Mouse (Mus musculus): ENCODE data around the gene Olfr1412. TPM values are rescaled to one million over a fixed set of nuclear protein-coding genes. Genes with fewer than 3 reads are reported as not detected.

Olfr1412 gene
- polyA plus RNA-seq (2012; rRNA removed) = not detected in 2 replicates

GRCm38 (mm10) chr1:92585479-92585878 is at the start of gene Olfr1412:
Olfr1412 (plus strand) TSS chr1:92585779.
- TF ChIP-seq POLR2A (IDR thresholded peaks at IDR 0.05; ENCODE audit: control insufficient read depth, low read depth, low read length) (no peak), CTCF (IDR thresholded peaks at IDR 0.05; ENCODE audit: control insufficient read depth, insufficient read depth, insufficient replicate concordance, low read depth, low read length) (no peak)
- Histone ChIP-seq H3K36me3 (ENCODE audit: control insufficient read depth, insufficient read depth, low read length) (no peaks in the 10 kb centered on the region), H3K27ac (ENCODE audit: control insufficient read depth, insufficient read depth, low read depth, low read length) (no peak within 1 kb of the TSS), H3K27me3 (ENCODE audit: control insufficient read depth, insufficient read depth, low read length) (no peaks in the 10 kb centered on the region), H3K4me3 (ENCODE audit: control insufficient read depth, low read depth, low read length) (no peak within 1 kb of the TSS), H3K4me1 (ENCODE audit: control insufficient read depth, insufficient read depth, low read length) (no peaks in the 10 kb centered on the region)

DNA sequence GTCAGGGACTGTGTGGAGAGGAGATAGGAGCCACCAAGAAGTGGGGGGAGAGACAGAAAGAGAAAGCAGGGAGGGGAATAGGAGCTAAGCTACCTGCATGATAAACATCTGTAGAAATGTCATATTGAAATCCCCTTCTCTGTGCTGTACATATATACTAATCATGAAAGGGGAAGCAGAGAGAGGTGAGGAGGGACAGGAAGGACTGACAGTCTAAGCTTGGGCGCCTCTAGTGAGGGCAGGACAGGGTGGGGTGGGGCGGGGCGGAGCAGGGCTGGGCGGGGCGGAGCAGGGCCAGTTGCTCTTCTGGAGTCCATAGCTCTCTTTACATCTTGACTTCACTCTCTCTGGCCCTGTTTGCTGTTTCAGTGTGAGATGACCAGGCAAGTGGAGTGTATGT is 48.6 kb upstream of the Olfr1412 start:
- TF ChIP-seq CTCF (IDR thresholded peaks at IDR 0.05; ENCODE audit: control insufficient read depth, insufficient read depth, insufficient replicate concordance, low read depth, low read length) (no peak), POLR2A (IDR thresholded peaks at IDR 0.05; ENCODE audit: control insufficient read depth, low read depth, low read length) (no peak)
- Histone ChIP-seq H3K4me3 (ENCODE audit: control insufficient read depth, low read depth, low read length) (no peak overlapping the region), H3K36me3 (ENCODE audit: control insufficient read depth, insufficient read depth, low read length) (no peaks in the 10 kb centered on the region), H3K4me1 (ENCODE audit: control insufficient read depth, insufficient read depth, low read length) (no peaks in the 10 kb centered on the region), H3K27ac (ENCODE audit: control insufficient read depth, insufficient read depth, low read depth, low read length) (no peak overlapping the region), H3K27me3 (ENCODE audit: control insufficient read depth, insufficient read depth, low read length) (no peaks in the 10 kb centered on the region)

GRCm38 (mm10) chr1:92539071-92539470 is 46.5 kb upstream of the Olfr1412 start:
- Histone ChIP-seq H3K36me3 (ENCODE audit: control insufficient read depth, insufficient read depth, low read length) (no peaks in the 10 kb centered on the region), H3K27ac (ENCODE audit: control insufficient read depth, insufficient read depth, low read depth, low read length) (no peak overlapping the region), H3K4me3 (ENCODE audit: control insufficient read depth, low read depth, low read length) (no peak overlapping the region), H3K27me3 (ENCODE audit: control insufficient read depth, insufficient read depth, low read length) (no peaks in the 10 kb centered on the region), H3K4me1 (ENCODE audit: control insufficient read depth, insufficient read depth, low read length) (no peaks in the 10 kb centered on the region)
- TF ChIP-seq CTCF (IDR thresholded peaks at IDR 0.05; ENCODE audit: control insufficient read depth, insufficient read depth, insufficient replicate concordance, low read depth, low read length) (no peak), POLR2A (IDR thresholded peaks at IDR 0.05; ENCODE audit: control insufficient read depth, low read depth, low read length) (no peak)

- TF ChIP-seq POLR2A (IDR thresholded peaks at IDR 0.05; ENCODE audit: control insufficient read depth, low read depth, low read length) = no peak
- TF ChIP-seq CTCF (IDR thresholded peaks at IDR 0.05; ENCODE audit: control insufficient read depth, insufficient read depth, insufficient replicate concordance, low read depth, low read length) = no peak
- Histone ChIP-seq H3K4me3 (ENCODE audit: control insufficient read depth, low read depth, low read length) (no peak overlapping the region), H3K36me3 (ENCODE audit: control insufficient read depth, insufficient read depth, low read length) (no peaks in the 10 kb centered on the region), H3K27me3 (ENCODE audit: control insufficient read depth, insufficient read depth, low read length) (no peaks in the 10 kb centered on the region), H3K27ac (ENCODE audit: control insufficient read depth, insufficient read depth, low read depth, low read length) (no peak overlapping the region), H3K4me1 (ENCODE audit: control insufficient read depth, insufficient read depth, low read length) (no peaks in the 10 kb centered on the region)
Measured at GRCm38 (mm10) chr1:92545929-92546328, 39.6 kb upstream of the Olfr1412 start.

GRCm38 (mm10) chr1:92571022-92571421 is 14.6 kb upstream of the Olfr1412 start, which contains the start of gene Olfr1413:
Olfr1413 (plus strand) TSS chr1:92571322.
- H3K27me3 ChIP-seq (ENCODE audit: control insufficient read depth, insufficient read depth, low read length) = no peaks in the 10 kb centered on the region
- H3K36me3 ChIP-seq (ENCODE audit: control insufficient read depth, insufficient read depth, low read length) = no peaks in the 10 kb centered on the region
- TF ChIP-seq POLR2A (IDR thresholded peaks at IDR 0.05; ENCODE audit: control insufficient read depth, low read depth, low read length) (no peak), CTCF (IDR thresholded peaks at IDR 0.05; ENCODE audit: control insufficient read depth, insufficient read depth, insufficient replicate concordance, low read depth, low read length) (no peak)
- H3K4me3 ChIP-seq (ENCODE audit: control insufficient read depth, low read depth, low read length) = peak within 1 kb of the TSS; percentile 69
- no peaks in the 10 kb centered on the region for H3K4me1 ChIP-seq (ENCODE audit: control insufficient read depth, insufficient read depth, low read length)
- H3K27ac ChIP-seq (ENCODE audit: control insufficient read depth, insufficient read depth, low read depth, low read length) = no peak within 1 kb of the TSS

DNA sequence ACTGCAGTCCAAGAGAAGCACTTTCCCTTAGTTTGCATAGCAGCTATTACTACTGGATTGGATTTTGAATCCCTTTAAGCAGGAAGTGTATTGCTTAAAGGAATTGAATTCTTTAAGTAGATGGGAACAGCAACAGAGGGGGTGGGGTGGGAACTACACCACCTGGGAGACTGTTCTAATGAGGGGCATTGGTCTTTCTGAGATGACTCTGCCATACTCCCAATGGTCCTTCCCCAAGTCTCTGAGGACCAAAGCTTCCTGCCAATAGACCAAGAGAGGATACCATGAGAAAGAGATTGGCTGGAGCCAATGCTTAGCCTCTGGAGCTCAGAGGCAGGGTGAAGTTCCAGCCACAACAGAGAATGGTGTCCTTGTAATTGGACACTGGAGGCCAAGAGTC is 8.5 kb downstream of the Olfr1412 start, which contains the start of gene Olfr1411:
TSS of gene Olfr1411 (plus strand) at position 301 of the 400 bp plus-strand sequence.
- no peaks in the 10 kb centered on the region for H3K27me3 ChIP-seq (ENCODE audit: control insufficient read depth, insufficient read depth, low read length)
- no peaks in the 10 kb centered on the region for H3K36me3 ChIP-seq (ENCODE audit: control insufficient read depth, insufficient read depth, low read length)
- H3K27ac ChIP-seq (ENCODE audit: control insufficient read depth, insufficient read depth, low read depth, low read length) = no peak within 1 kb of the TSS
- no peak within 1 kb of the TSS for H3K4me3 ChIP-seq (ENCODE audit: control insufficient read depth, low read depth, low read length)
- TF ChIP-seq POLR2A (IDR thresholded peaks at IDR 0.05; ENCODE audit: control insufficient read depth, low read depth, low read length) (no peak), CTCF (IDR thresholded peaks at IDR 0.05; ENCODE audit: control insufficient read depth, insufficient read depth, insufficient replicate concordance, low read depth, low read length) (no peak)
- no peaks in the 10 kb centered on the region for H3K4me1 ChIP-seq (ENCODE audit: control insufficient read depth, insufficient read depth, low read length)

DNA sequence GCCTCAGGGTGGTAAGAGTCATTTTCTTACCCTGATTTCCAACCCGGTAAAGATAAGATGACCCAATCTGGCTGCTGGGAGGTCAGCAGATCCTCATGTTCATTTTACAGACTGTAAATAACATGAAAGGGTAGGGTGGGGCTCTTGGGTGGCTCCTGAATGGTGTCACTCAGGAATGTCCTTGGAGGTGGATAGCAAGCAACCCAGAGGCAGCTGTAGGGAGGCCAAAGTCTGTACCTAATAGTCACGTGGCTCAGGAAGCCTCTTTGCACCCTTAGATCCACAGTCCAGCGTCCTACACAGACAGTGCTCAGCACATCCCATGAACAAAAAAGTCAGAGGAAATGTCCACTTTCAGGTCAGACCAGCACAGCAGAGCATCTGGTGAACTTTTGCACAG is 10.4 kb downstream of the Olfr1412 start:
- Histone ChIP-seq H3K4me1 (ENCODE audit: control insufficient read depth, insufficient read depth, low read length) (no peaks in the 10 kb centered on the region), H3K36me3 (ENCODE audit: control insufficient read depth, insufficient read depth, low read length) (no peaks in the 10 kb centered on the region), H3K4me3 (ENCODE audit: control insufficient read depth, low read depth, low read length) (no peak overlapping the region), H3K27me3 (ENCODE audit: control insufficient read depth, insufficient read depth, low read length) (no peaks in the 10 kb centered on the region), H3K27ac (ENCODE audit: control insufficient read depth, insufficient read depth, low read depth, low read length) (no peak overlapping the region)
- TF ChIP-seq CTCF (IDR thresholded peaks at IDR 0.05; ENCODE audit: control insufficient read depth, insufficient read depth, insufficient replicate concordance, low read depth, low read length) (no peak), POLR2A (IDR thresholded peaks at IDR 0.05; ENCODE audit: control insufficient read depth, low read depth, low read length) (no peak)

GRCm38 (mm10) chr1:92605482-92605881 is 19.9 kb downstream of the Olfr1412 start, which contains the start of gene Olfr1410:
Olfr1410 (plus strand) TSS chr1:92605782.
- no peak for TF ChIP-seq POLR2A (IDR thresholded peaks at IDR 0.05; ENCODE audit: control insufficient read depth, low read depth, low read length)
- TF ChIP-seq CTCF (IDR thresholded peaks at IDR 0.05; ENCODE audit: control insufficient read depth, insufficient read depth, insufficient replicate concordance, low read depth, low read length) = no peak

More at GRCm38 (mm10) chr1:92605482-92605881, 19.9 kb downstream of the Olfr1412 start, which contains the start of gene Olfr1410:
- no peaks in the 10 kb centered on the region for H3K27me3 ChIP-seq (ENCODE audit: control insufficient read depth, insufficient read depth, low read length)
- H3K36me3 ChIP-seq (ENCODE audit: control insufficient read depth, insufficient read depth, low read length) = no peaks in the 10 kb centered on the region
- no peaks in the 10 kb centered on the region for H3K4me1 ChIP-seq (ENCODE audit: control insufficient read depth, insufficient read depth, low read length)
- no peak within 1 kb of the TSS for H3K27ac ChIP-seq (ENCODE audit: control insufficient read depth, insufficient read depth, low read depth, low read length)
- H3K4me3 ChIP-seq (ENCODE audit: control insufficient read depth, low read depth, low read length) = no peak within 1 kb of the TSS
